ENCODE assay signal across 9 mouse cellular contexts in the genomic region with DNA sequence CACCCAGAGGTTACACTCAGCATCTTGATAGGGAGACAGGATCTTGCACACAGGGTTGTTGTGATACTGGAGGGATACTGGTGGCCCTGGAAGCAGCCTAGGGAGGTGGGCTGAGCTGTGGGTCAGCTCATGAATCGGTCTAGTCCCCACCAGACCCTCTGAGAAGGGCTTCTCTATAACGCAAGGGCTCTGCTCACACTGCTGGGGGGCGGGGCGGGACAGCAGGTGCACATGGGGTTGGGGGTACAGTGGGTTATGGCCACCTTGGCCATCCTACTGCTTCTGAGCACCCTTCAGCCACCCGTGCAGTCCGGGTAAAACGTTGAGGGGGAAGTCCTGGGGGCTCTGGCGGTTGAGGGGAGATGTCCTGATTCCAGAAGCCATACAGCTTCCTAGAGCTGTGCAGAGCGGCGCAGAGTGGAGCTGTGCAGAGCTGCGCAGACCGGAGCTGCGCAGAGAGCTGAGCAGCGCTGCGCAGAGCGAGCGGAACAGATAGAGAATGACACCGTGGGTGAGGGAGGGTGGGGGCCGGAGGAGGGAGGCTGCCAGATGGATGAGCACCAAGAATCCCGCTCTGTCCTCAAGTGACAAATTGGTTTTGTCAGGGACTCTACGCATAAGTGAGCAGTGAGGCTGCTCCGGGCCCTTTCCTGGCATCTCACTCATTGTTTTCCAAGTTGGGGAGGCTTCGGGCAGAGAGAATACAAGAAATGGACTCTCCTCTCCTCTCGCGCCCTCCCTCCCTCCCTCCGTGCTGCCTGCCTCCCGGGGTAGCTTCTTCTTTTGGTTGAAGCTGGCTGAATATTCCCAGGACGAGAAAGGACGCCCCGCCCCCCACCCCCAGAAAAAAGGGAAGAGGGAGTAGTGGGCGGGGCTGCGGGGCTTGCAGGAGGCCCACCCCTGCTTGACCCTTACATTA. TPM values are rescaled to one million over a fixed set of nuclear protein-coding genes. Genes with fewer than 3 reads are reported as not detected.
A peak's percentile ranks its signal among the peaks of the same experiment; 100 is the strongest.
DNase-seq lines count a peak whose midpoint lies in the region; ATAC-seq lines count a peak whose summit lies in the region.
"Had no signal": no experiment of that assay in that cellular context is flagged by ENCODE, and none has a peak within 500 bp of the region (broad histone marks: within the 10 kb centered on the region; RNA-seq: fewer than 3 reads in every experiment).

No protein-coding gene starts in this region.

- H3K4me1 ChIP-seq in forebrain, embryonic 16.5 days (replicated peaks; ENCODE audit: control insufficient read depth, insufficient read depth, low read length), result peaks cover 52% of the 10 kb centered on the region

- H3K27ac ChIP-seq in forebrain, embryonic 16.5 days (ENCODE audit: low read length), result peak overlapping the region; percentile 94
- no peak overlapping the region for H3K27ac ChIP-seq in macrophage

- peak; percentile 97 for ATAC-seq in forebrain, embryonic 16.5 days
- peak; percentile 71 for ATAC-seq in inflammation-experienced regulatory T-cells, adult 6 months

- 4% methylated on average over 31 of the region's 32 CpGs for WGBS in forebrain, embryonic 16.5 days
- 10% methylated on average over 30 of the region's 32 CpGs for WGBS in macrophage (ENCODE audit: missing documents)

- no peaks in the 10 kb centered on the region for H3K79me2 ChIP-seq in macrophage (ENCODE audit: inconsistent target)

- peak overlapping the region; percentile 47 for H3K4me3 ChIP-seq in forebrain, embryonic 16.5 days (replicated peaks; ENCODE audit: low read length)
- H3K4me3 ChIP-seq in macrophage (ENCODE audit: inconsistent target), result peak overlapping the region; percentile 6; the same call in 1 of the 2 replicates

- H3K4me2 ChIP-seq in forebrain, embryonic 16.5 days (ENCODE audit: low read length), result peak overlapping the region; percentile 80

- intact Hi-C loops in left cerebral cortex, postnatal 10 days (cut with DNase I), result loop anchor here (10.0 kb wide), 1 partner anchor 316 kb away; a partner anchor contains a TSS

- H3K27me3 ChIP-seq in forebrain, embryonic 16.5 days (replicated peaks; ENCODE audit: control insufficient read depth, insufficient read depth, low read length), result no peaks in the 10 kb centered on the region

- H3K36me3 ChIP-seq in forebrain, embryonic 16.5 days (ENCODE audit: control insufficient read depth, insufficient read depth), result no peaks in the 10 kb centered on the region
- no peaks in the 10 kb centered on the region for H3K36me3 ChIP-seq in macrophage (ENCODE audit: inconsistent target)

- peak overlapping the region; percentile 71 for H3K9ac ChIP-seq in forebrain, embryonic 16.5 days (replicated peaks; ENCODE audit: low read depth, low read length)

- peak; percentile 80 to 87 for DNase-seq in adrenal gland, adult (ENCODE audit: inconsistent age in 2 of 2, low spot score in 1 of 2)
- DNase-seq in adrenal gland, postnatal 4 days (ENCODE audit: low spot score in 2 of 2), result no peak
- DNase-seq in cerebellum, adult 11-12 months, result peak; percentile 88
- peak; percentile 74 to 82 for DNase-seq in left cerebral cortex, postnatal 10 days (ENCODE audit: extremely low spot score in 1 of 2, low spot score in 2 of 2)
- DNase-seq in right cerebral cortex, postnatal 14 days, result peak; percentile 75

- no peaks in the 10 kb centered on the region for H3K9me3 ChIP-seq in forebrain, embryonic 16.5 days (ENCODE audit: control insufficient read depth, low read length)

RNA-seq across cellular contexts. Expression of a gene that starts 16.6 kb away (rescaled TPM):
- 10 to 100 TPM; 53.5 to 64.9 TPM for total RNA-seq in adrenal gland, postnatal 4 days (2021)
- polyA plus RNA-seq in forebrain, embryonic 16.5 days (2015; fragmentation: Nextera tagmentation; extraction: Ambion mirVana), result 6.3 and 7.8 TPM in 2 replicates
- polyA plus RNA-seq in inflammation-experienced regulatory T-cells, adult 6 months (2017; shearing (Covaris generic)), result not detected
- 10 to 100 TPM; 13.2 to 15.0 TPM for total RNA-seq in left cerebral cortex, postnatal 10 days (2021)
- total RNA-seq in macrophage (2018; cell fraction: chromatin; rRNA removed), result 1 to 10 TPM in 1 of 26 experiments, not detected in 25; 5.3 TPM
- under 1 TPM in 9 of 26 experiments, not detected in 17; 0.07 to 0.22 (median 0.09) TPM for total RNA-seq in macrophage (2018; cell fraction: cytosol; rRNA removed)
- total RNA-seq in macrophage (2018; cell fraction: nucleus; rRNA removed), result 1 to 10 TPM in 1 of 26 experiments, not detected in 25; 2.3 TPM
- polyA plus RNA-seq in macrophage (2018), result not detected in 3 replicates

RNA-seq across cellular contexts. Expression of a gene that starts 31.8 kb away (rescaled TPM):
- total RNA-seq in adrenal gland, postnatal 4 days (2021), result 10 to 100 TPM; 34.1 to 34.2 TPM
- polyA plus RNA-seq in forebrain, embryonic 16.5 days (2015; fragmentation: Nextera tagmentation; extraction: Ambion mirVana), result 80.4 and 88.5 TPM in 2 replicates
- polyA plus RNA-seq in inflammation-experienced regulatory T-cells, adult 6 months (2017; shearing (Covaris generic)), result 100 to 1,000 TPM; 121 to 151 (median 145) TPM
- total RNA-seq in left cerebral cortex, postnatal 10 days (2021), result 10 to 100 TPM; 26.7 to 29.4 TPM
- 10 to 100 TPM in 10 of 26 experiments, 1 to 10 TPM in 16; 1.5 to 20.7 (median 6.8) TPM for total RNA-seq in macrophage (2018; cell fraction: chromatin; rRNA removed)
- total RNA-seq in macrophage (2018; cell fraction: cytosol; rRNA removed), result 10 to 100 TPM; 10.5 to 17.5 (median 13.8) TPM
- total RNA-seq in macrophage (2018; cell fraction: nucleus; rRNA removed), result 10 to 100 TPM in 11 of 26 experiments, 1 to 10 TPM in 15; 2.5 to 24.4 (median 8.3) TPM
- polyA plus RNA-seq in macrophage (2018), result 12.5 to 17.0 TPM (median 16.0 TPM) in 3 replicates

RNA-seq across cellular contexts. Expression of a gene that starts 32.0 kb away (rescaled TPM):
- total RNA-seq in adrenal gland, postnatal 4 days (2021), result 10 to 100 TPM; 38.6 to 39.2 TPM
- polyA plus RNA-seq in forebrain, embryonic 16.5 days (2015; fragmentation: Nextera tagmentation; extraction: Ambion mirVana), result 71.2 and 72.5 TPM in 2 replicates
- 10 to 100 TPM; 49.7 to 58.8 (median 53.6) TPM for polyA plus RNA-seq in inflammation-experienced regulatory T-cells, adult 6 months (2017; shearing (Covaris generic))
- 10 to 100 TPM; 27.7 to 29.3 TPM for total RNA-seq in left cerebral cortex, postnatal 10 days (2021)
- 10 to 100 TPM in 25 of 26 experiments, 1 to 10 TPM in 1; 8.9 to 67.5 (median 36.3) TPM for total RNA-seq in macrophage (2018; cell fraction: chromatin; rRNA removed)
- total RNA-seq in macrophage (2018; cell fraction: cytosol; rRNA removed), result 10 to 100 TPM; 11.3 to 25.6 (median 19.8) TPM
- 10 to 100 TPM; 13.7 to 59.6 (median 24.8) TPM for total RNA-seq in macrophage (2018; cell fraction: nucleus; rRNA removed)
- 19.8 to 25.1 TPM (median 21.8 TPM) in 3 replicates for polyA plus RNA-seq in macrophage (2018)

RNA-seq across cellular contexts. Expression of a gene that starts 35.9 kb away (rescaled TPM):
- under 1 TPM; 0.17 to 0.37 TPM for total RNA-seq in adrenal gland, postnatal 4 days (2021)
- not detected in 2 replicates for polyA plus RNA-seq in forebrain, embryonic 16.5 days (2015; fragmentation: Nextera tagmentation; extraction: Ambion mirVana)
- 10 to 100 TPM in 2 of 3 experiments, 1 to 10 TPM in 1; 9.0 to 17.1 (median 13.5) TPM for polyA plus RNA-seq in inflammation-experienced regulatory T-cells, adult 6 months (2017; shearing (Covaris generic))
- not detected for total RNA-seq in left cerebral cortex, postnatal 10 days (2021)
- total RNA-seq in macrophage (2018; cell fraction: chromatin; rRNA removed), result not detected
- not detected for total RNA-seq in macrophage (2018; cell fraction: cytosol; rRNA removed)
- not detected for total RNA-seq in macrophage (2018; cell fraction: nucleus; rRNA removed)
- not detected in 3 replicates for polyA plus RNA-seq in macrophage (2018)
- total RNA-seq: liver, adult 2 months had no signal
- polyA plus RNA-seq: liver, adult 2 months had no signal

RNA-seq across cellular contexts. Expression of a gene that starts 41.0 kb away (rescaled TPM):
- 10 to 100 TPM; 40.9 to 43.9 TPM for total RNA-seq in adrenal gland, postnatal 4 days (2021)
- polyA plus RNA-seq in forebrain, embryonic 16.5 days (2015; fragmentation: Nextera tagmentation; extraction: Ambion mirVana), result 46.3 and 55.8 TPM in 2 replicates
- polyA plus RNA-seq in inflammation-experienced regulatory T-cells, adult 6 months (2017; shearing (Covaris generic)), result 10 to 100 TPM; 18.7 to 31.0 (median 29.0) TPM
- 10 to 100 TPM; 39.8 to 49.4 TPM for total RNA-seq in left cerebral cortex, postnatal 10 days (2021)
- 100 to 1,000 TPM in 12 of 26 experiments, 10 to 100 TPM in 14; 23.7 to 296 (median 94.4) TPM for total RNA-seq in macrophage (2018; cell fraction: chromatin; rRNA removed)
- total RNA-seq in macrophage (2018; cell fraction: cytosol; rRNA removed), result 100 to 1,000 TPM in 24 of 26 experiments, 10 to 100 TPM in 2; 90.2 to 220 (median 154) TPM
- total RNA-seq in macrophage (2018; cell fraction: nucleus; rRNA removed), result 100 to 1,000 TPM in 22 of 26 experiments, 10 to 100 TPM in 4; 26.4 to 272 (median 148) TPM
- polyA plus RNA-seq in macrophage (2018), result 105 to 174 TPM (median 118 TPM) in 3 replicates

Comparison
In these comparisons a context has a peak if more than half of its experiments do, and no peak if none do; other contexts are left out.
1. DNase-seq: peak in adrenal gland, adult (2 of 2), cerebellum, adult 11-12 months (single experiment), left cerebral cortex, postnatal 10 days (2 of 2) and right cerebral cortex, postnatal 14 days (single experiment); none in adrenal gland, postnatal 4 days (0 of 2).